Mouse (Mus musculus) hindbrain, embryonic 11.5 days (tissue): ENCODE results near the gene Adam19. TPM values are rescaled to one million over a fixed set of nuclear protein-coding genes. Genes with fewer than 3 reads are reported as not detected.
"Not testable (repeated sequence)": the region's sequence is repeated elsewhere in the genome, so short reads cannot be mapped to it uniquely, and the experiment has no call there.

Source experiments
- ATAC-seq: fragments of 200-750 bp; cut with Nextera tagmentation; 2 replicates; pipeline ENCODE4 v1.8.0; 2017; ENCODE audit warnings: mild to moderate bottlenecking, moderate TSS enrichment, moderate library complexity; ENCODE audit not compliant: low FRiP score
- DNase-seq: peaks from one replicate; pipeline ENCODE4 v3.0.0-alpha.2; 2015; ENCODE audit warnings: low spot score
- H3K27ac ChIP-seq: fragments of 300-500 bp; sonication (generic); 2 replicates; pipeline ENCODE4 v1.5.1; 2014; ENCODE audit warnings: mild to moderate bottlenecking, low read depth, low read length
- H3K27me3 ChIP-seq: fragments of 300-500 bp; sonication (generic); 2 replicates; pipeline ENCODE4 v1.6.1; 2014; ENCODE audit warnings: mild to moderate bottlenecking, low read length, moderate library complexity, mixed read lengths; ENCODE audit not compliant: control insufficient read depth, insufficient read depth
- H3K36me3 ChIP-seq: fragments of 300-500 bp; sonication (generic); 2 replicates; pipeline ENCODE4 v1.6.1; 2014; ENCODE audit warnings: mild to moderate bottlenecking, low read length, moderate library complexity, mixed read lengths; ENCODE audit not compliant: control insufficient read depth, insufficient read depth
- H3K4me1 ChIP-seq: fragments of 300-500 bp; sonication (generic); replicated peaks from 2 replicates; pipeline ENCODE4 v1.6.1; 2014; ENCODE audit warnings: low read length, mixed read lengths; ENCODE audit not compliant: control insufficient read depth, insufficient read depth
- H3K4me2 ChIP-seq: fragments of 300-500 bp; sonication (generic); replicated peaks from 2 replicates; pipeline ENCODE4 v1.6.1; 2014; ENCODE audit warnings: mild to moderate bottlenecking, low read depth, low read length
- H3K4me3 ChIP-seq: fragments of 300-500 bp; sonication (generic); 2 replicates; pipeline ENCODE4 v1.5.1; 2014; ENCODE audit warnings: low read depth, low read length
- H3K9ac ChIP-seq: fragments of 300-500 bp; sonication (generic); 2 replicates; pipeline ENCODE4 v1.6.1; 2014; ENCODE audit warnings: low read depth, low read length
- H3K9me3 ChIP-seq: fragments of 300-500 bp; sonication (generic); 2 replicates; pipeline ENCODE4 v1.6.1; 2016; ENCODE audit warnings: low read length; ENCODE audit not compliant: control insufficient read depth
- WGBS: fragments of 180-500 bp; shearing (Covaris S2); extraction: QIAGEN DNeasy Blood & Tissue Kit; methylation state at CpG from one replicate; pipeline ENCODE4 v1.1.7; 2014; 5-methylcytosine and 5-hydroxymethylcytosine counted together
- polyA plus RNA-seq: library from polyadenylated mRNA; unstranded; fragments of >200 nt; fragmentation: Nextera tagmentation; extraction: Ambion mirVana; gene quantifications from 2 replicates; pipeline ENCODE4 v1.2.1, GENCODE M21; 2014

Gene Adam19
- polyA plus RNA-seq, 1 experiment from 2014 or later, result 9.4 TPM

DNA sequence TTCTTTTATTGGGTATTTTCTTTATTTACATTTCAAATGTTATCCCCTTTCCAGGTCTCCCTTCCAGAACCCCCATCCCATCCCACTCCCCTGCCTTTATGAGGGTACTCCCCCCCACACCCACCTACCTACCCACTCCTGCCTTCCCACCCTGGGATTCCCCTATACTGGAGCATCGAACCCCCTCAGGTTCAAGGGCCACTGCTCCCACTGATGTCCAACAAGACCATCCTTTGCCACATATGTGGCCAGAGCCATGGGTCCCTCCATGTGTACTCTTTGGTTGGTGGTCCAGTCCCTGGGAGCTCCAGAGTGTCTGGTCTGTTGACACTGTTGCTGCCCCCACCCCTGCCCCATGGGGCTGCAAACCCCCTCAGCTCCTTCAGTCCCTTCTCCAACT, 126.2 kb downstream of the Adam19 start:
- not testable (repeated sequence) for H3K9ac ChIP-seq, DNase-seq, H3K27me3 ChIP-seq, H3K4me3 ChIP-seq, H3K36me3 ChIP-seq, H3K4me2 ChIP-seq, H3K4me1 ChIP-seq, H3K27ac ChIP-seq, H3K9me3 ChIP-seq, ATAC-seq
- WGBS, result 80% methylated on average over 1 of the region's 1 CpGs

DNA sequence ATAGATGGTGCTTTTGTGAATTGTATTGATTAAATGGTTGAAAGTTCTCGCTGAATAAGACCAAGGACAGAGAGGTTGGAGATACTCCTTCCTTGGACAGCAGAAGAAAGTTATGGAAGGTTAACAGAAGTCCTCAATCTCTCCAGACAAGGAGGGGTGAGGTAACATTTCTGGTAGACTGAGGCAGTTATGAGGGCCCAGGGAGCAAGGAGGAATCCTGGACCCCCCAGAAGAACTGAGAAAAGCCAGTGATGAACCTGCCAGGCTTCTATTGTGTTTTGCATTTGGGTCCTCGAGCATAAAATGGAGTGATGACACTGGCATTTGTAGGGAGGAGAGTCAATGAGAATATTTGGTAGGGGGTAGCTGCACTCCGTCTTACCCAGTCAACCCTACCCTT, 129.2 kb downstream of the Adam19 start:
- no peak overlapping the region for H3K4me2 ChIP-seq
- no peak for ATAC-seq
- WGBS, result 64% methylated on average over 3 of the region's 3 CpGs
- H3K36me3 ChIP-seq, result no peaks in the 10 kb centered on the region
- no peak overlapping the region for H3K9ac ChIP-seq
- DNase-seq, result no peak
- no peak overlapping the region for H3K27ac ChIP-seq
- H3K9me3 ChIP-seq, result no peaks in the 10 kb centered on the region
- no peak overlapping the region for H3K4me3 ChIP-seq
- no peaks in the 10 kb centered on the region for H3K27me3 ChIP-seq
- H3K4me1 ChIP-seq, result 0 out of 2 replicates have a peak, but pooled peaks cover 2% of the 10 kb centered on the region

DNA sequence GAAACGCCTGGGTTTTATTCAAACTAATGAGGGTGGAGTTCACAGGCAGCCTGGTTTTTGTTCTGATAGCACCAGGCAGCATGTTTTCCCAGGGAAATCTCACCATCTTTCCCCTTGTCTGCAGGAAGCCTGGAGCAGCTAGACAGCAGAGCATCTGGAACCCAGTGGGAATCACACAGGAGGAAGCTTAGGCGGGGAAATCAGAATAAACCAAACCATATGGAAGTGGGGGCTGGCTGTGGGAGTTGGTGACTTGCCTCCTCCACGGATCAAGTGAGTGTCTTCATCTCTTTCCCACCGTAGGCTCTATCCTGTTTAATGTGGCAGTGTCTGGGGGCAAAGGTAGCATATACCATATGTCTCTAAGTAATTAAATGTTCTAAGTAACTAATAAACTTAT, 129.7 kb downstream of the Adam19 start:
- Histone ChIP-seq H3K9me3 (no peaks in the 10 kb centered on the region), H3K4me2 (no peak overlapping the region), H3K9ac (no peak overlapping the region), H3K27me3 (no peaks in the 10 kb centered on the region), H3K27ac (no peak overlapping the region), H3K4me1 (0 out of 2 replicates have a peak, but pooled peaks cover 2% of the 10 kb centered on the region), H3K4me3 (no peak overlapping the region), H3K36me3 (no peaks in the 10 kb centered on the region)
- ATAC-seq, result no peak
- WGBS, result 42% methylated on average over 4 of the region's 4 CpGs
- DNase-seq, result no peak

DNA sequence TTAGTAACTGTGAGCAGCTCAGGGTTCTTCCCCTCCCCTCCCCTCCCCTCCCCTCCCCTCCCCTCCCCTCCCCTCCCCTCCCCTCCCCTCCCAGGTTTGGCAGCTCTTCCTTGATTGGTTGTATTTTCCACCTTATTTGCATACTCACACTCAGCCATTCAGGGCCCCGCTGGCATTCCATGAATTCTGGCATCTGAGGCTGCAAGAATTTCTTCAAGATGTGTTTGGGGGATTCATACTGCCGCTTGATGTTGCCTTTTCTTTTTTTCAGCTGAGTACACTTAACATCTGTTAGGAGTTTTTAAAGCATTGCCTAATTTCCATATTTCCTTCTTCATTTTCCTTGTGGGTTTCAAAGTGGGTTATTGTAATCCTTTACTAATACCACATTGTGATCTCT, 132.5 kb downstream of the Adam19 start:
- Histone ChIP-seq H3K9me3 (no peaks in the 10 kb centered on the region), H3K36me3 (no peaks in the 10 kb centered on the region), H3K4me1 (0 out of 2 replicates have a peak, but pooled peaks cover 2% of the 10 kb centered on the region), H3K9ac (no peak overlapping the region), H3K27ac (no peak overlapping the region), H3K27me3 (no peaks in the 10 kb centered on the region), H3K4me2 (no peak overlapping the region), H3K4me3 (no peak overlapping the region)
- 82% methylated on average over 2 of the region's 2 CpGs for WGBS
- DNase-seq, result no peak
- ATAC-seq, result no peak

DNA sequence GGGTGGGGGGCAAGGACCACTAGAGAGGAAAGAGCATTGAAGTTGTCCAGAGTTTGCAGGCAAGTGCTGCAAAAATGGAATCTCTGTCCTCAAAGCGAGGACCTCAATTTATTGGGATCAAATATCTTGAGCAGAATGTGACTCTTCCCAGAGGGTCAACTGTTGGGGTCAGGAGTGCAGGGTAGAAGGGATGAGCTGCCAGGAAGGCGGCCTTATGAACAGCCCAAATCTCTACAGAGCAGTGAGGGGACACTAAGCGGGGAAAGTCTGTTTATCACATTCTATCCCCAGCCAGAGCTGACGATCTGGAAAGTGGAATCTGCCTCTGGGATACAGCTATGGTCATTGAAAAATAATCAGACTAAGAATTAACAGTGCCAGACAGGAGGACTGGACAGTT, 138.4 kb downstream of the Adam19 start:
- Histone ChIP-seq H3K4me3 (no peak overlapping the region), H3K9ac (no peak overlapping the region), H3K27ac (no peak overlapping the region), H3K9me3 (no peaks in the 10 kb centered on the region), H3K4me1 (no peaks in the 10 kb centered on the region), H3K27me3 (no peaks in the 10 kb centered on the region), H3K4me2 (no peak overlapping the region), H3K36me3 (peaks cover 3% of the 10 kb centered on the region; the same call in 1 of the 2 replicates)
- DNase-seq (no peak), ATAC-seq (no peak)
- WGBS, result 63% methylated on average over 4 of the region's 4 CpGs

Other genes starting within 250 kb of the Adam19 start
- gene Clint1, start 203.9 kb upstream of the Adam19 start, polyA plus RNA-seq, result 52.1 and 64.0 TPM in 2 replicates
- gene Lsm11, start 111.1 kb upstream of the Adam19 start, polyA plus RNA-seq, result 10.6 and 12.0 TPM in 2 replicates
- 13.1 and 15.7 TPM in 2 replicates for gene Thg1l, start 100.5 kb upstream of the Adam19 start, polyA plus RNA-seq
- 0.15 and 0.25 TPM in 2 replicates for gene Sox30, start 75.7 kb upstream of the Adam19 start, polyA plus RNA-seq
- gene Gm12166, start 3.7 kb upstream of the Adam19 start, polyA plus RNA-seq, result 2.7 and 4.1 TPM in 2 replicates
- 0.96 and 1.6 TPM in 2 replicates for gene Nipal4, start 110.5 kb downstream of the Adam19 start, polyA plus RNA-seq
- gene Fndc9, start 179.5 kb downstream of the Adam19 start, polyA plus RNA-seq, result 0.68 and 1.0 TPM in 2 replicates